Mouse (Mus musculus) thymus, postnatal 4 days (tissue): ENCODE measurements around the gene Mrps7.

Experiments used
- DNase-seq: peaks from one replicate; pipeline ENCODE4 v3.0.0; 2021

The Mrps7 gene

GRCm38 (mm10) chr11:115609576-115609975 is 5.9 kb downstream of the Mrps7 start:
- DNase-seq: no peak

- no peak for DNase-seq
Observed at GRCm38 (mm10) chr11:115611173-115611572, 7.4 kb downstream of the Mrps7 start.

- peak; percentile 62 for DNase-seq
Observed at GRCm38 (mm10) chr11:115612059-115612409, 8.3 kb downstream of the Mrps7 start.

GRCm38 (mm10) chr11:115612410-115613137 is 8.8 kb downstream of the Mrps7 start, which contains the start of gene Mif4gd:
Gene Mif4gd, minus strand, starts transcription at chr11:115612969.
- peak; percentile 97 for DNase-seq

GRCm38 (mm10) chr11:115613138-115613945 is 9.6 kb downstream of the Mrps7 start:
- DNase-seq: peak; percentile 58

- no peak for DNase-seq
Observed at GRCm38 (mm10) chr11:115614346-115615107, 10.8 kb downstream of the Mrps7 start.

- DNase-seq: no peak
Observed at GRCm38 (mm10) chr11:115615108-115615825, 11.5 kb downstream of the Mrps7 start.

GRCm38 (mm10) chr11:115615875-115616274 is 12.2 kb downstream of the Mrps7 start:
- no peak for DNase-seq

GRCm38 (mm10) chr11:115616371-115616770 is 12.6 kb downstream of the Mrps7 start:
- DNase-seq: no peak

GRCm38 (mm10) chr11:115616893-115617292 is 13.2 kb downstream of the Mrps7 start:
- no peak for DNase-seq

GRCm38 (mm10) chr11:115618001-115618400 is 14.3 kb downstream of the Mrps7 start:
- DNase-seq: no peak

GRCm38 (mm10) chr11:115618732-115619516 is 15.2 kb downstream of the Mrps7 start:
- DNase-seq: no peak

GRCm38 (mm10) chr11:115619949-115620348 is 16.2 kb downstream of the Mrps7 start:
- no peak for DNase-seq

- no peak for DNase-seq
Observed at GRCm38 (mm10) chr11:115623487-115624070, 19.9 kb downstream of the Mrps7 start.

- DNase-seq: no peak
Observed at GRCm38 (mm10) chr11:115625877-115626276, 22.2 kb downstream of the Mrps7 start.

GRCm38 (mm10) chr11:115626824-115627616 is 23.3 kb downstream of the Mrps7 start:
- no peak for DNase-seq

- peak; percentile 96 for DNase-seq
Observed at GRCm38 (mm10) chr11:115627705-115628464, 24.2 kb downstream of the Mrps7 start, which contains the start of gene Slc25a19. Gene Slc25a19, minus strand, starts transcription at chr11:115628295.

GRCm38 (mm10) chr11:115628465-115629101 is 24.9 kb downstream of the Mrps7 start:
- no peak for DNase-seq
